Mouse (Mus musculus): ENCODE results near the gene Gal3st1.

DNA sequence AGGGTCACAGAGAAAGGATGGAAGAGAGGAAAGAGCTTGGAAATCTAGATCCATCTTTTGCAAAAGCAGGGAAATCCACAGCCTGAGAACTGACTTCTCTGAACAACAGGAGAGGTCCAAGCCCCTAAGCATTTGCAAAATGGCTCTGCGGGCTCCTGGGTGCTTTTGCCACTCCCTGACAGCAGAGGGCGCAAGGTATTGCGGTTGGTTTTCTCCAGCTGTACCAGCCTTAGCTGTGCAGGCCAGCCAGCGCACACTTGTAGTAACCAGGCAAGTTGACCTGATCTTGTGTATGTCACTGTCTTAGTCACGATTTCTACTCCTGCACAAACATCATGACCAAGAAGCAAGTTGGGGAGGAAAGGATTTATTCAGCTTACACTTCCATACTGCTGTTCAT lies 18.2 kb downstream of the Gal3st1 start:
- peak; percentile 73 to 81 for TF ChIP-seq CTCF (conservative IDR thresholded peaks at IDR 0.05 in 1 of 2, IDR thresholded peaks at IDR 0.05 in 1 of 2; ENCODE audit: low read depth in 2 of 2, low read length in 2 of 2)
- TF ChIP-seq PAX5 (IDR thresholded peaks at IDR 0.05; ENCODE audit: low read length), result no peak
- no peak for TF ChIP-seq GABPA (IDR thresholded peaks at IDR 0.05; ENCODE audit: insufficient replicate concordance, low read depth, low read length)
- TF ChIP-seq ZC3H11A (IDR thresholded peaks at IDR 0.05; ENCODE audit: low read depth, low read length), result peak; percentile 10; the same call in 1 of the 2 replicates
- no peak for TF ChIP-seq UBTF (IDR thresholded peaks at IDR 0.05; ENCODE audit: low read depth, low read length)
- TF ChIP-seq BHLHE40 (IDR thresholded peaks at IDR 0.05; ENCODE audit: low read depth, low read length), result no peak
- TF ChIP-seq TCF12 (IDR thresholded peaks at IDR 0.05; ENCODE audit: low read depth, low read length), result no peak
- TF ChIP-seq CHD2 (IDR thresholded peaks at IDR 0.05; ENCODE audit: low read length), result no peak
- TF ChIP-seq POLR2A (IDR thresholded peaks at IDR 0.05; ENCODE audit: low read depth, low read length), result no peak
- no peak for TF ChIP-seq USF2 (conservative IDR thresholded peaks at IDR 0.05; ENCODE audit: low read depth, low read length)
- no peak for TF ChIP-seq POLR2AphosphoS2 (IDR thresholded peaks at IDR 0.05; ENCODE audit: low read depth, low read length)
- TF ChIP-seq ZMIZ1 (IDR thresholded peaks at IDR 0.05; ENCODE audit: low read depth, low read length), result no peak
